Mouse (Mus musculus) bone marrow macrophage, adult 2 months (primary cell): ENCODE measurements around the gene Syt16.

Source experiments
- CTCF ChIP-seq: IDR thresholded peaks from 2 replicates; pipeline ENCODE4 v1.5.1; 2012; ENCODE audit warnings: low read depth, mild to moderate bottlenecking, low read length, moderate library complexity
- POLR2A ChIP-seq: IDR thresholded peaks from 2 replicates; pipeline ENCODE4 v1.6.1; 2012; ENCODE audit warnings: mild to moderate bottlenecking, low read depth, low read length, borderline replicate concordance

DNA sequence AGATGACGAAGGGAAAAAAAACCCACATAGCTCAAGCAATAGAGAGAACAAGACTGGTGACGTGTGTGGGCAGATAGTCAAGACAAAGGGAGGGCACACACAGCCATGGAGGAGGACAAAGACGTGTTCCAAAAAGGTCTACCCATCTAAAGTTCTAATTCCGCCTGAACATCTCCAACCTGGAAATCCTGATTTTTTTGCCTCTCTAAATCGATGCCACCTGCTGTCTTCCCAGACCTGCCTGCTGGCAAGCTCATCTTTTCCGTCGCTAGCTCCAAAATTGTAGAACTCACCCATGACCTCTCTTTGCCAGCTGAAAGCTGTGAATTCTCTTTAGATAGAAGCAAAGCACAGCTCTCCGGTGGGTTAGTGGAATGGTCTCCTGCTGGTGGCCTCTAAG is 238.7 kb downstream of the Syt16 start:
- TF ChIP-seq POLR2A (no peak), CTCF (no peak)
